Mouse (Mus musculus) heart, postnatal 0 days (tissue): ENCODE results near the gene Brd3os. TPM values are rescaled to one million over a fixed set of nuclear protein-coding genes. Genes with fewer than 3 reads are reported as not detected.
A peak's percentile ranks its signal among the peaks of the same experiment; 100 is the strongest.

Source experiments
- ATAC-seq: fragments of 200-750 bp; cut with Nextera tagmentation; 2 replicates; pipeline ENCODE4 v1.8.0; 2017; ENCODE audit warnings: low read depth, moderate number of reproducible peaks, moderate library complexity; ENCODE audit not compliant: insufficient read depth
- DNase-seq: peaks from one replicate; pipeline ENCODE4 v3.0.0-alpha.2; 2016; ENCODE audit warnings: low spot score
- H3K27ac ChIP-seq: fragments of 300-500 bp; sonication (generic); 2 replicates; pipeline ENCODE4 v1.5.1; 2014; ENCODE audit warnings: low read depth, mild to moderate bottlenecking
- H3K27me3 ChIP-seq: fragments of 300-500 bp; sonication (generic); 2 replicates; pipeline ENCODE4 v1.6.1; 2014; ENCODE audit warnings: low read length, mixed read lengths; ENCODE audit not compliant: control insufficient read depth, insufficient read depth
- H3K36me3 ChIP-seq: fragments of 300-500 bp; sonication (generic); replicated peaks from 2 replicates; pipeline ENCODE4 v1.6.1; 2014; ENCODE audit warnings: low read length, mixed read lengths; ENCODE audit not compliant: control insufficient read depth, insufficient read depth
- H3K4me1 ChIP-seq: fragments of 300-500 bp; sonication (generic); 2 replicates; pipeline ENCODE4 v1.6.1; 2014; ENCODE audit warnings: antibody characterized with exemption; ENCODE audit not compliant: control insufficient read depth, insufficient read depth
- H3K4me2 ChIP-seq: fragments of 300-500 bp; sonication (generic); 2 replicates; pipeline ENCODE4 v1.6.1; 2014; ENCODE audit warnings: low read depth, mild to moderate bottlenecking, low read length, moderate library complexity
- H3K4me3 ChIP-seq: fragments of 300-500 bp; sonication (generic); 2 replicates; pipeline ENCODE4 v1.5.1; 2014; ENCODE audit warnings: low read depth, low read length
- H3K9ac ChIP-seq: fragments of 300-500 bp; sonication (generic); replicated peaks from 2 replicates; pipeline ENCODE4 v1.6.1; 2014; ENCODE audit warnings: low read depth, low read length, mixed read lengths
- H3K9me3 ChIP-seq: fragments of 300-500 bp; sonication (generic); replicated peaks from 2 replicates; pipeline ENCODE4 v1.6.1; 2016; ENCODE audit warnings: low read length; ENCODE audit not compliant: control insufficient read depth
- CTCF ChIP-seq: IDR thresholded peaks from 2 replicates; pipeline ENCODE4 v1.5.1; 2016; ENCODE audit warnings: antibody characterized with exemption, control low read depth, low read depth
- EP300 ChIP-seq: IDR thresholded peaks from 2 replicates; pipeline ENCODE4 v1.6.1; 2016; ENCODE audit warnings: antibody characterized with exemption, low read depth
- WGBS: fragments of 180-500 bp; shearing (Covaris S2); extraction: QIAGEN DNeasy Blood & Tissue Kit; methylation state at CpG from one replicate; pipeline ENCODE4 v1.1.7; 2014; 5-methylcytosine and 5-hydroxymethylcytosine counted together
- polyA plus RNA-seq: library from polyadenylated mRNA; unstranded; fragments of >200 nt; fragmentation: Nextera tagmentation; extraction: Ambion mirVana; gene quantifications from 2 replicates; pipeline ENCODE4 v1.2.1, GENCODE M21; 2015
- total RNA-seq: library from RNA; depleted of rRNA; stranded (reverse); fragments of >200 nt; gene quantifications from 2 replicates; pipeline ENCODE4 v1.2.3, GENCODE M21; 2014; ENCODE audit warnings: low replicate concordance

The Brd3os gene
- total and polyA plus RNA-seq, 2 experiments from 2014 or later = 0.11 to 1.9 TPM

GRCm38 (mm10) chr2:27445910-27446309 is 3.8 kb downstream of the Brd3os start:
- 0 out of 2 replicates have a peak, but pooled peaks cover 5% of the 10 kb centered on the region for H3K4me1 ChIP-seq
- DNase-seq = no peak
- H3K4me2 ChIP-seq = no peak overlapping the region
- no peak overlapping the region for H3K27ac ChIP-seq
- peaks cover 62% of the 10 kb centered on the region for H3K36me3 ChIP-seq
- no peaks in the 10 kb centered on the region for H3K27me3 ChIP-seq
- H3K9ac ChIP-seq = no peak overlapping the region
- no peak overlapping the region for H3K4me3 ChIP-seq
- no peaks in the 10 kb centered on the region for H3K9me3 ChIP-seq
- TF ChIP-seq EP300 = no peak
- no peak for TF ChIP-seq CTCF
- no peak for ATAC-seq
- 91% methylated on average over 3 of the region's 3 CpGs for WGBS

GRCm38 (mm10) chr2:27446812-27447211 is 4.7 kb downstream of the Brd3os start:
- Histone ChIP-seq H3K9me3 (no peaks in the 10 kb centered on the region), H3K27ac (no peak overlapping the region), H3K36me3 (peaks cover 71% of the 10 kb centered on the region)

GRCm38 (mm10) chr2:27447782-27448181 is 5.7 kb downstream of the Brd3os start:
- no peak overlapping the region for H3K4me2 ChIP-seq
- peaks cover 80% of the 10 kb centered on the region for H3K36me3 ChIP-seq
- 0 out of 2 replicates have a peak, but pooled peaks cover 1% of the 10 kb centered on the region for H3K4me1 ChIP-seq
- no peaks in the 10 kb centered on the region for H3K9me3 ChIP-seq
- no peak overlapping the region for H3K27ac ChIP-seq
- TF ChIP-seq EP300 (no peak), CTCF (peak; percentile 6; the same call in 1 of the 2 replicates)
- 83% methylated on average over 5 of the region's 5 CpGs for WGBS
- ATAC-seq (no peak), DNase-seq (no peak)
- H3K27me3 ChIP-seq = no peaks in the 10 kb centered on the region
- no peak overlapping the region for H3K4me3 ChIP-seq
- H3K9ac ChIP-seq = no peak overlapping the region

More at GRCm38 (mm10) chr2:27446812-27447211, 4.7 kb downstream of the Brd3os start:
- no peak overlapping the region for H3K4me3 ChIP-seq
- no peaks in the 10 kb centered on the region for H3K27me3 ChIP-seq
- no peak for DNase-seq
- TF ChIP-seq CTCF (no peak), EP300 (no peak)
- H3K9ac ChIP-seq = no peak overlapping the region
- 92% methylated on average over 8 of the region's 8 CpGs for WGBS
- 0 out of 2 replicates have a peak, but pooled peaks cover 5% of the 10 kb centered on the region for H3K4me1 ChIP-seq
- no peak for ATAC-seq
- H3K4me2 ChIP-seq = no peak overlapping the region

GRCm38 (mm10) chr2:27450226-27450625 is 8.1 kb downstream of the Brd3os start:
- ATAC-seq = no peak

GRCm38 (mm10) chr2:27459735-27460134 is 17.6 kb downstream of the Brd3os start:
- TF ChIP-seq CTCF = no peak
- TF ChIP-seq EP300 = no peak
- no peaks in the 10 kb centered on the region for H3K27me3 ChIP-seq
- WGBS = 88% methylated on average over 7 of the region's 7 CpGs
- H3K27ac ChIP-seq = no peak overlapping the region
- no peaks in the 10 kb centered on the region for H3K9me3 ChIP-seq
- H3K4me2 ChIP-seq = no peak overlapping the region
- ATAC-seq (no peak), DNase-seq (no peak)
- H3K9ac ChIP-seq = no peak overlapping the region
- peaks cover 91% of the 10 kb centered on the region for H3K36me3 ChIP-seq
- H3K4me3 ChIP-seq = no peak overlapping the region
- no peaks in the 10 kb centered on the region for H3K4me1 ChIP-seq

More at GRCm38 (mm10) chr2:27450226-27450625, 8.1 kb downstream of the Brd3os start:
- Histone ChIP-seq H3K4me2 (no peak overlapping the region), H3K4me3 (no peak overlapping the region), H3K4me1 (no peaks in the 10 kb centered on the region), H3K27ac (no peak overlapping the region), H3K9me3 (no peaks in the 10 kb centered on the region), H3K9ac (no peak overlapping the region), H3K27me3 (no peaks in the 10 kb centered on the region), H3K36me3 (peaks cover 98% of the 10 kb centered on the region)
- WGBS = 65% methylated on average over 14 of the region's 14 CpGs
- TF ChIP-seq EP300 = no peak
- TF ChIP-seq CTCF = no peak
- no peak for DNase-seq

GRCm38 (mm10) chr2:27460163-27460562 is 18.0 kb downstream of the Brd3os start:
- TF ChIP-seq EP300 = no peak
- no peak for TF ChIP-seq CTCF
- no peaks in the 10 kb centered on the region for H3K4me1 ChIP-seq
- H3K27ac ChIP-seq = no peak overlapping the region
- ATAC-seq (no peak), DNase-seq (no peak)
- H3K4me3 ChIP-seq = no peak overlapping the region
- H3K9ac ChIP-seq = no peak overlapping the region
- H3K27me3 ChIP-seq = no peaks in the 10 kb centered on the region
- no peak overlapping the region for H3K4me2 ChIP-seq
- no peaks in the 10 kb centered on the region for H3K9me3 ChIP-seq
- peaks cover 87% of the 10 kb centered on the region for H3K36me3 ChIP-seq
- WGBS = 81% methylated on average over 5 of the region's 5 CpGs
